Mouse (Mus musculus) neutrophil, adult 5-6 weeks (primary cell): ENCODE results near the gene Cep112. TPM values are rescaled to one million over a fixed set of nuclear protein-coding genes. Genes with fewer than 3 reads are reported as not detected.

ENCODE experiments used
- ATAC-seq: fragments of 151-379, 151-347 bp; 2 replicates; pipeline ENCODE4 v1.8.0; 2017; ENCODE audit warnings: mild to moderate bottlenecking, moderate TSS enrichment; ENCODE audit not compliant: insufficient number of reproducible peaks, poor library complexity, low FRiP score, severe bottlenecking; ENCODE audit errors: extremely low read depth
- total RNA-seq: library from RNA; stranded (forward); fragments of 200-1000 nt; gene quantifications from 2 replicates; pipeline ENCODE4 v1.2.3, GENCODE M21; 2017

Gene Cep112
- total RNA-seq, 1 experiment from 2014 or later, result 0.58 TPM

DNA sequence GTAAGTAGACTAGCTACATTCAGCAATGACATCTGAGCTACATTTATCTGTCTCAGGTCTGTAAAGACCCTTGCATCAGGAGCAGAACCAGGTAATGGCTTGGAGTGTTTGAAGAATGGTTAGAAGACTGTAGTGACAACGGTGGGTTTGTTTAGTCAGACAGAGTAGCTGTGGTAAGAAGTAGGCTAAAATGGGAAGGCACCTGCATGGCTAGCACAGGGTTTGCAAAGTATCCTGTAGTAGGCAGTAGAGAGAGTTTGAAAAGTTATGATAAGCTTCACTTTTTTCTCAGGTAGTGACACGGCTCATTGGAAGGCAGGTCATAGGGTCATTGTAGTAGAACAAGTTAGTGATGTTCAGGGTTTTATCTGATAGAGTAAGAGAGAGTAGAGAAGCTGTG lies 4.1 kb downstream of the Cep112 start:
- ATAC-seq, result no peak

DNA sequence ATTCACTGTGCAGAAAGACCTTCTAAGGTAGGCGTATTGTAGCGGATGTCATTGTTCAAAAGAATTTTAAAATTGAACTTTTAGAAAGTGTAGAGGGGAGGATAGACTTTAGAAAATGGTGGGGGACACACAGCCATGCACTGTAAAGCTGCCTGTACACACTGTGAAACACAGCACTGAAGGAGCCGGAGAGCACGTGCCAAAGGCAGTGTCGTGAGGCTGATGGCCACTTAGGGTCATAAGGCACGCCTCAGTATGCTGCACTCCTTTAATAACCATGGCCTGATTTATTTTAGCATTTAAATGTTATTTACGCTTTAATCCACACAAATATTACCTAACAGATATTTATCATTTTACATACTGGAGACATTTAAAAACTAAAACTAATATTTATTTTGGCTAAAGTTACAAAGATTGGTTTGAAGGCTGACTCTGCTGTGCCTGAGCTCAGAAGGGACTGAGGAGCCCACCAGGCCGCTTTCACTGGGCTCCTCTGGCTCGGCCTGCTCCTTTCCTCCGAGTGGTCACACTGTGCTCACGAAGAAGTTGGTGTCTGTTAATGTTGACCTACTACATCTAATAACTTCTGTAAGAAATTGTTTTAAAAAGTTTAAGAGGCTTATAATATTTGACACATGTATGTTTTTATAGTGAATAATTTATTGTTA lies 19.0 kb downstream of the Cep112 start:
- ATAC-seq, result no peak

DNA sequence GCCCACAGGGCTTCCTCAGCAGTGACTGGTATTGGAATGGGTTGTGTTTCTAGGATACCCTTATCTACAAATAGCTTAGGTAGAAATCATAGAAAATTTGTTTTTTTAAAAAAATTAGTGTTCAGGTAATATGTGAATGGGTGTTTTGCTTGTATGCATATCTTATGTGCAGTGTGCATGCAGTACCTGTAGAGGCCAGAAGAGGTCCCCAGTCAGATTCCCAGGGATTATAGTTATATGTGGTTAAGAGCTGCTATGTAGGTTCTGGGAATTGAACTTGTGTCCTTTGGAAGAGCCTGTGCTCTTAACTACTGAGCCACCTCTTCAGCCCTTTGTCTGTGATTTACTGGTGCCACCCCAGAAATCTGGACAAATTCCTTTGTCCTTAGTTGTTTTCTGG lies 22.2 kb downstream of the Cep112 start:
- ATAC-seq, result no peak

DNA sequence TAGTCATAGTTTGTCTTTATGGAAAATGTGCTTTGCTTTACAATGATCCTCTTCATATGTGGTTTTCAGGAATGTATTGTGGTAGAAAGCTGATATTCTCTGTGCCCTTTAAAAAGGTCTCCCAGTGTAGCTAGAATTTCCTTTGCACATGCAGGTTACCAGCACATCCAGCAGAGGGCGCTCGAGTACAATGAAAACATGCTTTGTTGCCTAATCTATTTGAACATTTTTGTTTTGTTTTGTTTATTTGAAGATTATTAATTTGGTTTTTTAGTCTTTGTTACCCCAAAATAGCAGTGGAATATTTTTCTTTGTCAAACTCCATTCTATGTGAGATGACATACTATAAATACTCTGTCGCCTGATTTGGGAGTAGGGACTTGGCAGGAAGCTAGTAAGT lies 24.8 kb downstream of the Cep112 start:
- 0 out of 2 replicates have a peak, but pooled peaks have one; percentile 36 for ATAC-seq

DNA sequence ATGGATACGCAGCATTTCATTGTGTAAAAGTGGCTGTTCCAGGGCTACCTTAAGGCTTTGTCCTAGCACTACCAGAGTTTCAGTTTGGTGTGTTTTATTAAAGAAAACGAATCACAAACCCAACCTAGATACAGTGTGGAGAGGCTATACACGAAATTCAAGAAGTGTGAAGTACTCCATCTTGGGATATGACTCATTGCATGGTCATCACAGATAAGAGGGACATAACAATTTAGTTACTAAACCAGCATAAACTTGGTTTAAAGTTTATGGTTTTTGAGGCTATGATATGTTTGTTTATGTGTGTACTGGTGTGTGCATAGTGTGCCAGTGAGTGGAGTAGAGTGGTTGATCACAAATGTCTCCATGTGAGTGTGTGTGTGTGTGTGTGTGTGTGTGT lies 34.6 kb downstream of the Cep112 start:
- no peak for ATAC-seq

DNA sequence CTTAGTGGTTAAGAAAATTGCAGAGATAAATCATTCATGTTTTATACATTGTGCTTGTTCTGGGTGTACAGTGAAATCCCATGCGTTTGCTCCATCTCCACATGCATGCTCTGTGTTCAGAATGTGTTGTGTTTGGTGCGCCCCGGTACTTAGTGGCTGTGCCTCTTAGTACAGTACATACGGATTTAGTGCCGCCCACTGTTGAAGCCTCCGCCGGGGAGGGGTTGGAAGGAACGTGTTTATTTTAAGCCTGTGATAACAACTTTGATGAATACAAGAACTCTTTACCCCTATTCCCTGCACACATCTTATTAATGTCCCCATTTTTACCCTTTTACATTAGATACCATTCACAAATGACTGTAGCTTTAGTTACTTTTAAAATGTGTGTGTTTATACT lies 39.1 kb downstream of the Cep112 start:
- no peak for ATAC-seq

DNA sequence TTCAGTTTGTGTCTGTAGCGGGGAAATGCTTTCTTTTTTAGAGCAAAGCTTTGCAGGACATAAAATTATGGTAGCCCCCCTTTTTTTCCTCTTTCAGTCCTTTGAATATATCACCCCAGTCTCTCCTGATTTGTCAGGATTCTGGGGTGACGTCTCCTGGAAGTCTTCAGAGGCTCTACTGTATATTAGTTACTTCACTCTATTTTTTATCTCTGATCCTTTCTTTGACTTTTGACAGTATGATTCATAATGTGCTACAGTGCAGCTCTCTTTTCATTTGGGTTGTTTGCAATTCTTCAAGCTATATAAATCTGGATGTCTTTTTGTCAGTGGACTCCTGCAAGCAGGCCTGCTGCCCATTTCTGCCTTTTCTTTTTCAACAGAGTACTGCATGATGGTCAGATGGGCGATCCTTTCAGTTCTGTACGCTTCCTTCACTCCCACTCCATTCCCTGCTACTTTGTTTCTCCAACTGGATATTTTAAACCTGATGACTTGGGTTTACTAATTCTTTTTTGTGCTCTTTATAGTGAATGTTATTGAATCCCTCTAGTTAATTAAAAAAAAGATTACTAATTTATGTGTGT lies 39.8 kb downstream of the Cep112 start:
- no peak for ATAC-seq

DNA sequence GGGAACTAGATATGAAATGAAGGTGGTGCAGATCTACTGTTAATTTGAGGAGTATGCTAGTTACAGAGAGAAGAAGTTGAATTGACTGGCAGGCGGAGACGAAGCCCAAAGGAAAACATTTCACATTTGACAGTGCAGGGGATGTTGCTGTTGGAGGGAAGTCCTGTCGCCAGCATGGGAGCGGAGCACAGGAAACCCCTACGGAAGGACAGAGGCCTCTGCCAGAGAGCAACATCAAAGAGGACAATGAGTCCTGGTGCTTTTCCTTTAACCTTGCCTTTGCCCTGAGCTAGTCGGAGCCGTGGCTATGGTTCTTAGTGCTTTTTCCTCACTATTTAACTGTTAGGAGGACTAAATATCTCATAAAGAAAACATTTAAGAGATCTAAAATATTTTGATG lies 50.7 kb downstream of the Cep112 start:
- ATAC-seq, result no peak

DNA sequence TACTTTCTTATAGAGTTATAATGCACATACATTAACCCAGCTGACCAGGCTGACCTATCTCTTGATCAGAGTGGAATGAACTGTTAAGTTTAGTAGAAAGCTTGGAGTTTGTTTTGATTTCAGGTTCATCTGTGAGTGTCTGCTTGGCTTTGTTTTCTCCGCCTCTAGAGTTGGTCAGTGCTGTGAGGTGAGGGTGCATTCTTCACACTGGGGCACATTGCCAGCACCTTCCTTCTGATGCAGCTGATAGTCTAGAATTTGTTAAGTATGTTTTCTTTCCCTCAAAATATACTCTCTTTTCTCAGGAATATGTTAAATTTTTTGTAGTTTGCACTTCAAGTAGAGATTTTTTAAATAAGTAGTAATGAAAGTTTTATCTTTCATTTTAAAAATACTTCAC lies 51.2 kb downstream of the Cep112 start:
- no peak for ATAC-seq

DNA sequence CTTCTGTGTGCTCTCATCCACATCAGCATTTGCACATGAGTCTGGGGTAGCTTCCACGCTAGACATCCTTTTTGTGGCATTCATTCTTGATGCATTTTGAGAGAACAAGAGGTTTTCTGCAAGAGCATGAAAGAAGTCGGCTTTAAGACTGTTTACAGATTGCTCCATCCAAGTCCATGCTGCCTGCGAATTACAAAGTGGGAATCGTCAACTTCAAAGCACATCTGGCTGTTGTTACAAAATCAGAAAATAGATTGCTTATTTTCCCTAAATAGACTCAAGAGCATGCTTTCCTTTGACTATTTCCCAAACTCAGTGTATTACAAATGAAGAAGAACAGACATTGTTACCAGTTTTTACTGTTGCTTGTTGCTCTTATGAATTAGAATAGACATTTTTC lies 59.0 kb downstream of the Cep112 start:
- no peak for ATAC-seq

DNA sequence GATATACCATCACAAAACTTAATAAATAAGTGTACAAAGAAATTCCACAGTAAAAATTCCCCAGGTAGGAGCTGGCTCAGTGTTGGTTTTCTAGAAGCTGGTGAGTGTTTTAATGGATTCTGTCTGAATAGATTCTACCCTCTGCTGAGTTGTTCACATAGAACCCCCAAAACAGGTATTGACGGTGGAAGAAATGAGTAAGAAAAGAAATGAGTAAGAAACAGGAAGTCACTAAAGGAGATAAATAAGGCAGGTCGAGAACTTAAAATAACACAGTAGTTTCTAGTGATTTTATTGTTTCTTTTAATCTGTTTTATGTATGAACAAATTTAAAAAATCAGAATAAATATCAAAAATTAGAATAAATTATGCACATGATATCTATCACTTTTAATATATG lies 63.3 kb downstream of the Cep112 start:
- no peak for ATAC-seq

DNA sequence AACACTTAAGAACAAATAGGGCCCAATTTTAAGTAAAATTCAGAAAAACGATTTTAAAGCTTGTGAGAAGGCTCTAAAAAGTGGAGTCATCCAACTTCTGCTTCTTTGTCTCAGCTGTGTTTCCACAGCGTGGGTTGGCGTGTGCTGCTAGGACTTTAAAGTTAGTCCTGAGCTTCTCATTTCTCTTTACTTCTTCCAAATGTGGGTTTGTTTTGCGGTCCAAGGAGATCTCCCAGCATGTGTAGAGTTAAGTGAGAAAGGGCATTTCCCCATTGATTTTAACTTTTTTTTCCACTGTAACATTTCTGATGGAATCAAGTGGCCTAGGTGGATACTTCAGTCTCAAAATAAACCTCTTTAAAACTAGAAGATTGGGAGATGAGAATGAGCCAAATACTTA lies 64.9 kb downstream of the Cep112 start:
- ATAC-seq, result no peak

DNA sequence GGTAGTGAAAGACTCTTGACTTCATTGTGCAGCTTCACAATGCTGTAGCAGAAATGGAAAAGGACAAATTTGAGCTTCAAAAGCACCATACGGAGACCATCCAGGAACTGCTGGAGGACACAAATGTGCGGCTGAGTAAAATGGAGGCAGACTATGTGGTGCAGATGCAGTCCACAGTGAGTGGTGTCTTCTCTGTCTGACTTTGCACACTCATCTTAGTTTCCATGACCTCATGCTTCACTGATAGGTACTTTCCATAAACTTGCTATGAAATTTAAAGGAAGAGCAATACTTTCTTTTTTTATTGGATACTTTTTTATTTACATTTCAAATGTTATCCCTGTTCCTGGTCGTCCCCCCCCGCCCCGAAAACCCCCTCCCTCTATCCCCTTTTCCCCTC lies 83.2 kb downstream of the Cep112 start:
- ATAC-seq, result no peak

DNA sequence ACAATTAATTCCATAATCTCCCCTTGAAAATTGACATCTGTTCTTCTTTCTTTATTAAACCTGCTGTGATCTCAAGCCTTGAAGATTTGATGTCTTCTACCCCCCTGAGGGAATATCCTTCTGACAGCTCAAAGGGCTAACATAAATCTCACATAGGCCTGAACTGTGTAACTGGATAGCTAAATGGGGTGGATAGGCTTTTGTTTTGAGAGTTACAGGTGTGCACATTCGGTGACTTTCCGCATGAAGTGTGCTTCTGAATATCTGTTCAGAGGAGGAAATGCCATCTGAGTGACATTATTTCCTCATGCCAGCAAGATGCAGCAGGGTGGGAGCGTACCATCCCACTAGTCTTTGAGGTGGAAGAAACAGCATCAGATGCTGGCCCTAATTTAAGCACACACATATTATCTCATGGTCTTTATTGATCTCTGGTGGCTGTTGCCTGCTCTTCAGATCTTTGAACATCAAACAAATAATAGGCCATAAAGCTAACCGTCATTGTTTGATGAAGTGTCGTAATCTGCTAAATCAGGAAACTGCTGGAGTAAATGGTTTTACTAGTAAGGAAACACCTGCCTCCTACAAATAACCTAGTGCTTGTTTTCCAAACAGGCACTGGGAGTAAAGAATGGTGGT lies 102.9 kb downstream of the Cep112 start:
- ATAC-seq, result no peak

DNA sequence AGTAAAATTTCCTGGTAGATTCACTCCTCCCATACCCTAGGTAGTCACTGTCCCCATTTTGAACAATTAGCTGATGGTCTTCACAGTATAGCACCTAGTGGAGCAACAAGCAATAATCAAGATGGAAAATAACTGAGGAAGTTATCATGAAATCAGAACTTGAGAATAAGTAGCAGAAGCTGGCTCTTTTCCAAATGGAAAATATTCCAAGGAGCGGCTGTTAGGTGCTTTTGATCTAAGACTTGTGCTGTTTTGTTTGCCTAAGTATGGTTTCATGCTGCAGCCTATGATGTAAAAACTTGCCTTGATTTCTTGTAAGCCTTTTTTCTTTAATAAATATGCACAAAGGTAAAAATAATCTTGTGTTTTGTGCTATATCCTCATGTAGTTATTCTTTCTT lies 107.9 kb downstream of the Cep112 start:
- ATAC-seq, result no peak

DNA sequence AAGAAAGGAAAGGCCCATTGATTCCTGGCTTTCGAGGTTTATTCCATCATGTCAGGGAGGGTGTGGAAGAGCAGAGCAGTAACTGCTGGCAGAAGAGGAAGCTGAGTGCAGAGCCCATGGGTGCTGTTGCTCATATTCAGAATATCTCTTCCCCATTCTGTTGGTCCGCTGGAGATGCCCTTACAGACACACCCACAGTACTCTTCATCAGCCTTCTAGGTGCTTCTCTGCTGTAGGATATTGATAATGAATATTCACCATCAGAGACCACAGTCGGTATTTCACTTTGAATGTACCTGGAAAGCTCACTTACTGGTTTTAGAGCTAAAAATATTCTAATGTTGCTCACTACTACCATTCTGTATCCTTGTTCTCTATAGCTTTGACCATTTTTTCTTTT lies 109.0 kb downstream of the Cep112 start:
- ATAC-seq, result no peak

DNA sequence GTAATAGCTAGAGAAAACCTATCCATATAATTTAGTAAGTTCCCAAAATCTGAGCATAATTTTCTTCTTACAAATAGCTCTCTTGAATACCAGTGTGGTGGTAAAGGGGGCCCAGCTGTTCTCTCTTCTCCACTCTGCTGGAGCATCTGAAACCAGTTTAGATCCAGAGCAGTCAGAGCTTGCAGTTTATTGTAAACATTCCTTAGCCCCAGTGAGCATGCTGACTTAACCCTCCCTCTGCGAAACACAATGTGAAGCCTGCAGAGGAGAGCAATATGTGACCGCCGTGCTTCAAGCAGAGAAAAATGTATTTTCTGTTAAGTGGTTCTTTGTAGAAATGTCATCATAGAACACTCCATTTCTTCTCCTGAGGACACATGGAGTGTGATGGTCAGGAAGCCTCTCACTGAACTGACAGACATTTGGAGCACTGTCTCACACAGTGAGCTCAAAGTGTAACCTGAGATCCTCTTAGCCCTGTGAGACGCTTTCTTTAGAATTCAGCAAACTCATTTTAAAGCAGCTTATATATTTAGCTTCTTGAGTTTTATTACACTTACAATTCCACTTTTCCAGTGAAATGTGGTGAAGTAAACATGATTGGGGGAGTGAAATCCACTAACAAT lies 128.1 kb downstream of the Cep112 start:
- ATAC-seq, result no peak

DNA sequence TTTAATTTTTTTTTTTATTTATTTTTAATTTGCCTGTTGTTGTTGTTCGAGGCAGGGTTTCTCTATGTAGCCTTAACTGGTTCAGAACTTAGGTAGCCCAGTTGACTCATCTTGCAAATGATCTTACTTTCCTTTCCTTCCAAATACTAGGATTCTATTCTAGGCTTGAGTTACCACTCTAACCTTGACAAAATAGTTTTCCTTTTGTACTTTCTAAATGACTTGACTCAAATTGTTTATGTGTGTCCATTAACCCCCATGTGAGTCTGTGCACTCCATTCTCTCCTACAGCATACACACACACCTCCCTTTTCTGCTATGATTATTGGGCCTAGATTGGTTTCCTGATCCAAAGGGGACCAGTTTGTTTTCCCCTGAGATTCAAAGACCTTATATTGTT lies 128.9 kb downstream of the Cep112 start:
- ATAC-seq, result no peak

DNA sequence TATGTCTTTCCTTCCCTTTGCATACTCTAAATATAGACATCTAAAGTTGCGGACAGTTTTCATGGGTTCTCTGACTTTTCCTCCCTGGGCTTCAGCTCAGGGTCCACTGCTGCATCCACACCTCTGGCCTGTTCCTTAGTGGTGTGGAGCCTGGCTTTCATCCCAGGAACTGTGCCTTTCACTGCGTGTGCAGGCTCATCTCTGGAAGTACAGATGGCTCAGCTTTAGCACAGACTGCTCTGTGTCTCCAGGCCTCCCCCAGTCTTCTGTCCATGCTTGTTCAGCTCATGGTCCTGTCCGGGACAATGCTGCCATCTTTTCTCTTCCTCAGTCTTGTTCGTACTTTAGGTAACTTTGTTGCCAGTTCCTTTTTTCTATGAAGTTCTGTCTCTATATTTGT lies 133.6 kb downstream of the Cep112 start:
- ATAC-seq, result no peak

DNA sequence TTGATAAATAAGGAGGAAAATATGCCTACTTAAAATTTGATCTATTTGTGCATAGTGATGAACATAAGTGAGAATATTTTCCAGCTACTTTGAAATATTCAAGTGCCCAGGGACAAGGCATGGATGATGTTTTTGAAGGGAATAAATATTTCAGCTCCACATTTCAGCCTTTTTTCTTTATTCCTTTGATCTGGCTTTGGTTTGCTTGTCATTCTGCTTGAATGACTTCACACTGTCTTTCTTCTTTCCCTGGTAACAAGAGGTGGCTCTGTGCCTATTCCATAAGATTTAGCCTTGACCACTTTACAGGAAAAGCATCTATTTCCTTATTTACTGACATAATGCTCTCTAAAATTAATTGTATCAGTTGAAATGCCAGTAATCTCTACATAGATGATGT lies 134.5 kb downstream of the Cep112 start:
- ATAC-seq, result no peak
